Mouse (Mus musculus) stomach, postnatal 0 days (tissue): ENCODE measurements around the gene Gpat2.

Experiments
- CTCF ChIP-seq: IDR thresholded peaks from 2 replicates; pipeline ENCODE4 v1.5.1; 2016; ENCODE audit warnings: antibody characterized with exemption, low read depth, mild to moderate bottlenecking, moderate library complexity
- EP300 ChIP-seq: optimal IDR thresholded peaks from 2 replicates; pipeline ENCODE3; 2016; ENCODE audit warnings: antibody characterized with exemption

DNA sequence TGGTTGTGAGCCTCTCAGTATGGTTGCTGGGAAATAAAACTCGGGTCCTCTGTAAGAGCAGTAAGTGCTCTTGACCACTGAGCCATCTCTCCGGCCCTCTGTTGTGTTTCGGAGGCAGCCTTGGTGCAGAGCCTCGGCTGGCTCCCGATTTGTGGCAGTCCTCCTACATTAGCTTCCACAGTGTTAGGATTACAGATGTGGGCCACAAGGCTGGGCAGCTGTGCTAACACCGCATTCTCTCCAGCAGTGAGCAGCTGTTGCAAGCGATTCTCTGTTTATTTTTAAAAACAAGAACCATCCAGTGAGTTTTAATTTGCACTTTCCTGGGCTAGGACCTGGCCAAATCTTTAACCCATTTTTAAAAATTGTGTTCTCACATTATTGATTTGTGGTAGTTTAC lies 41.1 kb upstream of the Gpat2 start:
- TF ChIP-seq CTCF = no peak
- no peak for TF ChIP-seq EP300
